ENCODE assay signal across 11 mouse cellular contexts in genomic region chr11:96766555-96766954, GRCm38 (mm10). TPM values are rescaled to one million over a fixed set of nuclear protein-coding genes. Genes with fewer than 3 reads are reported as not detected.
A peak's percentile ranks its signal among the peaks of the same experiment; 100 is the strongest.
DNase-seq lines count a peak whose midpoint lies in the region; ATAC-seq and TF ChIP-seq lines count a peak whose summit lies in the region.
"Had no signal": no experiment of that assay in that cellular context is flagged by ENCODE, and none has a peak within 500 bp of the region (broad histone marks: within the 10 kb centered on the region; RNA-seq: fewer than 3 reads in every experiment).

No protein-coding gene starts in this region.

- peak; percentile 17 for DNase-seq in lung, postnatal 25 days (ENCODE audit: low spot score)
- DNase-seq in lung, postnatal 4 days, result no peak
- no peak for DNase-seq in MN1 (ENCODE audit: low spot score)
- DNase-seq in cerebellum, postnatal 36 days, result no peak
- DNase-seq: cerebellum, adult 2 months; gastrocnemius, postnatal 10 days had no signal

- 69% methylated on average over 12 of the region's 12 CpGs for WGBS in hindbrain, embryonic 12.5 days
- 72% methylated on average over 12 of the region's 12 CpGs for WGBS in neural tube, embryonic 14.5 days

- no peak for TF ChIP-seq POLR2A in cortical plate, adult 2 months (IDR thresholded peaks at IDR 0.05; ENCODE audit: extremely low read depth, insufficient read depth, low read length)

- peak overlapping the region; percentile 45; the same call in 1 of the 2 replicates for H3K27ac ChIP-seq in cortical plate, adult 2 months (ENCODE audit: insufficient read depth, low read length)
- peak overlapping the region; percentile 81 for H3K27ac ChIP-seq in hindbrain, embryonic 12.5 days
- H3K27ac ChIP-seq in neural tube, embryonic 14.5 days (ENCODE audit: low read depth, low read length), result peak overlapping the region; percentile 80

- no peaks in the 10 kb centered on the region for H3K9me3 ChIP-seq in hindbrain, embryonic 12.5 days (replicated peaks)
- H3K9me3 ChIP-seq in neural tube, embryonic 14.5 days (ENCODE audit: control insufficient read depth, low read length), result no peaks in the 10 kb centered on the region
- H3K9me3 ChIP-seq: megakaryocyte, embryonic 14.5 days had no signal

- TF ChIP-seq CTCF in cortical plate, adult 2 months (IDR thresholded peaks at IDR 0.05; ENCODE audit: extremely low read depth, insufficient read depth, low read length), result no peak

- H3K4me1 ChIP-seq in cortical plate, adult 2 months (ENCODE audit: control insufficient read depth, insufficient read depth, low read length), result peaks cover 1% of the 10 kb centered on the region
- peaks cover 41% of the 10 kb centered on the region for H3K4me1 ChIP-seq in hindbrain, embryonic 12.5 days
- H3K4me1 ChIP-seq in neural tube, embryonic 14.5 days (ENCODE audit: control insufficient read depth, insufficient read depth, low read length), result peaks cover 49% of the 10 kb centered on the region

- H3K36me3 ChIP-seq in hindbrain, embryonic 12.5 days, result peaks cover 38% of the 10 kb centered on the region
- peaks cover 33% of the 10 kb centered on the region for H3K36me3 ChIP-seq in neural tube, embryonic 14.5 days (ENCODE audit: control insufficient read depth, insufficient read depth, low read length)

- H3K4me2 ChIP-seq in hindbrain, embryonic 12.5 days (replicated peaks), result no peak overlapping the region
- no peak overlapping the region for H3K4me2 ChIP-seq in neural tube, embryonic 14.5 days (ENCODE audit: low read depth, low read length)

- H3K9ac ChIP-seq in hindbrain, embryonic 12.5 days, result peak overlapping the region; percentile 25; the same call in 1 of the 2 replicates
- no peak overlapping the region for H3K9ac ChIP-seq in neural tube, embryonic 14.5 days (replicated peaks; ENCODE audit: low read depth, low read length)

- ATAC-seq in hindbrain, embryonic 12.5 days (ENCODE audit: low FRiP score), result peak; percentile 5; the same call in 1 of the 2 replicates
- no peak for ATAC-seq in neural tube, embryonic 14.5 days (ENCODE audit: low read depth)
- ATAC-seq in granulocyte monocyte progenitor cell, adult 5-6 weeks (replicated peaks; ENCODE audit: poor library complexity, severe bottlenecking), result no peak

- no peaks in the 10 kb centered on the region for H3K27me3 ChIP-seq in hindbrain, embryonic 12.5 days
- no peaks in the 10 kb centered on the region for H3K27me3 ChIP-seq in neural tube, embryonic 14.5 days (ENCODE audit: control insufficient read depth, insufficient read depth, low read length)

- no peak overlapping the region for H3K4me3 ChIP-seq in cortical plate, adult 2 months (ENCODE audit: insufficient read depth, low read length)
- no peak overlapping the region for H3K4me3 ChIP-seq in hindbrain, embryonic 12.5 days
- no peak overlapping the region for H3K4me3 ChIP-seq in neural tube, embryonic 14.5 days (ENCODE audit: low read depth, low read length)

RNA-seq across cellular contexts. Expression of gene Snx11, which starts 10.8 kb away (rescaled TPM):
- polyA plus RNA-seq in cortical plate, adult 2 months (2012; rRNA removed), result 42.9 and 46.0 TPM in 2 replicates
- polyA plus RNA-seq in hindbrain, embryonic 12.5 days (2016; fragmentation: Nextera tagmentation; extraction: Ambion mirVana), result 40.5 and 45.1 TPM in 2 replicates
- polyA plus RNA-seq in neural tube, embryonic 14.5 days (2014; fragmentation: Nextera tagmentation; extraction: Ambion mirVana), result 43.9 and 51.2 TPM in 2 replicates
- total RNA-seq in granulocyte monocyte progenitor cell, adult 5-6 weeks (2014; fragmentation: Nextera tagmentation), result 20.6 and 29.3 TPM in 2 replicates
- 13.5 and 17.7 TPM in 2 replicates for total RNA-seq in granulocyte monocyte progenitor cell, adult 5-6 weeks (2017)

RNA-seq across cellular contexts. Expression of gene Cbx1, which starts 22.4 kb away (rescaled TPM):
- 27.1 and 30.1 TPM in 2 replicates for polyA plus RNA-seq in cortical plate, adult 2 months (2012; rRNA removed)
- 136 TPM in 2 replicates for polyA plus RNA-seq in hindbrain, embryonic 12.5 days (2016; fragmentation: Nextera tagmentation; extraction: Ambion mirVana)
- polyA plus RNA-seq in neural tube, embryonic 14.5 days (2014; fragmentation: Nextera tagmentation; extraction: Ambion mirVana), result 62.5 and 66.5 TPM in 2 replicates
- 56.0 and 60.6 TPM in 2 replicates for total RNA-seq in granulocyte monocyte progenitor cell, adult 5-6 weeks (2014; fragmentation: Nextera tagmentation)
- total RNA-seq in granulocyte monocyte progenitor cell, adult 5-6 weeks (2017), result 78.9 and 79.8 TPM in 2 replicates
